1 mouse cellular context compared by ENCODE assay signal in genomic region chr2:73021046-73021445, GRCm38 (mm10).
TF ChIP-seq lines count a peak whose summit lies in the region.

No protein-coding gene starts in this region.

TF ChIP-seq in MEL, 35 proteins besides CTCF, POLR2A, EP300 and RAD21 (continued from another document):
- TF ChIP-seq SIN3A (IDR thresholded peaks at IDR 0.05; ENCODE audit: low read length), result 0 out of 2 replicates have a peak, but pooled peaks have one; percentile 44
